Mouse (Mus musculus) CH12.LX (cell line): ENCODE data around the gene Cntn2. TPM values are rescaled to one million over a fixed set of nuclear protein-coding genes. Genes with fewer than 3 reads are reported as not detected.

Experiments
- DNase-seq: peaks from one replicate; pipeline ENCODE4 v3.0.0-alpha.2; 2013; ENCODE audit errors: extremely low read depth
- H3K27ac ChIP-seq: 2 replicates; pipeline ENCODE4 v1.5.1; 2012; ENCODE audit warnings: low read depth, mild to moderate bottlenecking, control low read depth, moderate library complexity; ENCODE audit not compliant: insufficient read depth
- H3K27me3 ChIP-seq: replicated peaks from 2 replicates; pipeline ENCODE3; 2012; ENCODE audit warnings: inconsistent platforms
- H3K36me3 ChIP-seq, 2 experiments: replicated peaks in 1 of 2; 2 replicates each; pipeline versions ENCODE3 to v1.6.1; 2012; ENCODE audit warnings: inconsistent platforms in 1 of 2, low read length in 1 of 2, mild to moderate bottlenecking in 1 of 2, mixed read lengths in 1 of 2, moderate library complexity in 1 of 2; ENCODE audit not compliant: control insufficient read depth in 1 of 2, insufficient read depth in 1 of 2
- H3K4me1 ChIP-seq, 2 experiments: 2 replicates each; pipeline ENCODE4 v1.6.1; 2012; ENCODE audit warnings: inconsistent platforms in 1 of 2, moderate library complexity in 1 of 2; ENCODE audit not compliant: insufficient read depth in 2 of 2, control insufficient read depth in 1 of 2
- H3K4me2 ChIP-seq: 2 replicates; pipeline ENCODE4 v1.6.1; 2012; ENCODE audit warnings: low read depth, mild to moderate bottlenecking, control low read depth; ENCODE audit not compliant: poor library complexity, insufficient read depth, severe bottlenecking
- H3K4me3 ChIP-seq, 3 experiments: fragments of 150-350 bp in 1 of 3; sonication (generic) in 1 of 3; replicated peaks in 1 of 3; 2 replicates each; pipeline versions ENCODE3 to v1.5.1; 2011 to 2012; ENCODE audit warnings: low read depth in 2 of 3, low read length in 2 of 3, mild to moderate bottlenecking in 2 of 3, moderate library complexity in 2 of 3, control low read depth in 1 of 3, improper control_type of control experiment in 1 of 3, inconsistent platforms in 1 of 3, mixed read lengths in 1 of 3; ENCODE audit not compliant: poor library complexity in 1 of 3
- H3K79me2 ChIP-seq: replicated peaks from 2 replicates; pipeline ENCODE4 v1.6.1; 2012; ENCODE audit warnings: mild to moderate bottlenecking, moderate library complexity; ENCODE audit not compliant: control insufficient read depth, poor library complexity, insufficient read depth, severe bottlenecking; ENCODE audit errors: extremely low read depth
- H3K9ac ChIP-seq: 2 replicates; pipeline ENCODE4 v1.6.1; 2012; ENCODE audit warnings: low read depth, mild to moderate bottlenecking, control low read depth, moderate library complexity; ENCODE audit not compliant: insufficient read depth
- H3K9me3 ChIP-seq: replicated peaks from 2 replicates; pipeline ENCODE3; 2012; ENCODE audit warnings: low read length, inconsistent platforms, mixed read lengths
- CHD1 ChIP-seq: IDR thresholded peaks from 2 replicates; pipeline ENCODE4 v1.6.1; 2012; ENCODE audit warnings: low read depth, low read length, improper control_type of control experiment, inconsistent platforms
- E2F4 ChIP-seq: IDR thresholded peaks from 2 replicates; pipeline ENCODE4 v1.6.1; 2011; ENCODE audit warnings: low read depth, low read length, improper control_type of control experiment; ENCODE audit not compliant: insufficient replicate concordance
- ELF1 ChIP-seq: IDR thresholded peaks from 2 replicates; pipeline ENCODE4 v1.6.1; 2014; ENCODE audit warnings: low read depth, mild to moderate bottlenecking, inconsistent platforms, low read length, improper control_type of control experiment
- EP300 ChIP-seq: IDR thresholded peaks from 2 replicates; pipeline ENCODE4 v1.6.1; 2011; ENCODE audit warnings: low read length, improper control_type of control experiment
- JUN ChIP-seq: IDR thresholded peaks from 2 replicates; pipeline ENCODE4 v1.6.1; 2011; ENCODE audit warnings: low read depth, mild to moderate bottlenecking, low read length, improper control_type of control experiment, moderate library complexity; ENCODE audit not compliant: insufficient read depth
- MAFK ChIP-seq: IDR thresholded peaks from 2 replicates; pipeline ENCODE4 v1.6.1; 2011; ENCODE audit warnings: low read length, improper control_type of control experiment; ENCODE audit not compliant: insufficient replicate concordance
- MAZ ChIP-seq: IDR thresholded peaks from 2 replicates; pipeline ENCODE4 v1.6.1; 2012; ENCODE audit warnings: low read depth, mild to moderate bottlenecking, inconsistent platforms, low read length, improper control_type of control experiment, moderate library complexity
- NELFE ChIP-seq: IDR thresholded peaks from 2 replicates; pipeline ENCODE4 v1.6.1; 2011; ENCODE audit warnings: low read depth, low read length, improper control_type of control experiment
- PAX5 ChIP-seq: IDR thresholded peaks from 2 replicates; pipeline ENCODE4 v1.6.1; 2012; ENCODE audit warnings: low read length, inconsistent platforms, mixed read lengths
- POLR2A ChIP-seq: IDR thresholded peaks from 2 replicates; pipeline ENCODE4 v1.6.1; 2011; ENCODE audit warnings: low read depth, mild to moderate bottlenecking, improper control_type of control experiment, low read length
- SMC3 ChIP-seq: IDR thresholded peaks from 2 replicates; pipeline ENCODE4 v1.6.1; 2011; ENCODE audit warnings: low read depth, low read length, improper control_type of control experiment
- TBP ChIP-seq: conservative IDR thresholded peaks from 2 replicates; pipeline ENCODE4 v1.6.1; 2011; ENCODE audit warnings: low read depth, low read length, improper control_type of control experiment
- UBTF ChIP-seq: IDR thresholded peaks from 2 replicates; pipeline ENCODE4 v1.6.1; 2012; ENCODE audit warnings: low read depth, mild to moderate bottlenecking, inconsistent platforms, low read length, improper control_type of control experiment, moderate library complexity
- USF2 ChIP-seq: conservative IDR thresholded peaks from 2 replicates; pipeline ENCODE4 v1.6.1; 2011; ENCODE audit warnings: low read depth, low read length, improper control_type of control experiment
- ZNF384 ChIP-seq: IDR thresholded peaks from 2 replicates; pipeline ENCODE4 v1.6.1; 2012; ENCODE audit warnings: low read depth, low read length, improper control_type of control experiment, inconsistent platforms
- dilution Hi-C: fragments of 300-500 bp; cut with MboI; formaldehyde crosslinking; loops from 2 replicates; pipeline ENCODE4 v1.14.3; 2020; ENCODE audit warnings: low sequenced_read_pairs; ENCODE audit not compliant: extremely low pct_unique_long_range_greater_than_20kb, extremely low pct_ligation_motif_present
- in situ Hi-C: fragments of 300-500 bp; cut with MboI; formaldehyde crosslinking; loops from 3 replicates; pipeline ENCODE4 v1.14.3; 2019; ENCODE audit warnings: low sequenced_read_pairs, low pct_ligation_motif_present, low pct_unique_long_range_greater_than_20kb, mixed read lengths
- polyA plus RNA-seq: library from polyadenylated mRNA; unstranded; fragments of >175 nt; gene quantifications from 2 replicates; pipeline ENCODE4 v1.2.1, GENCODE M21; 2012; ENCODE audit warnings: low read depth; ENCODE audit not compliant: insufficient read length
- total RNA-seq, 2 experiments: library from RNA; depleted of rRNA; stranded (reverse); fragments of 300-350 nt in 1 of 2; fragments of >200 nt in 1 of 2; gene quantifications; 2 replicates each; pipeline ENCODE4 v1.2.3; 2012 to 2014

Cntn2 gene
- total and polyA plus RNA-seq, 3 experiments, result 0.04 to 0.05 (median 0.04) TPM

DNA sequence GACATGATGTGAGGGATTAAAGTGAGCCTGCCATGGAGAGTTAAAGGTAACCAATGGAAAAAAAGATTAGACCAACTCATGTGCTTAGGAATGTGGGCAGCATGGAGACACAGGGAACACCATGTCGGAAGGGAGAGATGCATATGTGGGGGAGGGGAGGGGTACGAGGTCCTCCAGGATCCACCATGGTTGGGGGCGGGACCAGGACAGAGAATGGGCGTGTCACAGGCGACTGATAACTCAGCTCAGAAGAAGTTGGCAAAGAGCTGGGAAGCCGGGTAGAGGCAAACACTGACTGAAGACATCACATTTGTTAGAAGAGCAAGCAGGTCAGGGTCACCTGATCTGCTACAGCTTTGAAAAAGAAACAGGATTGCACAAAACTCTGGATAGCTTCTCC is 21.9 kb upstream of the Cntn2 start:
- dilution Hi-C loops, result no loop called here
- Histone ChIP-seq H3K4me2 (no peak overlapping the region), H3K79me2 (no peaks in the 10 kb centered on the region), H3K9ac (no peak overlapping the region), H3K36me3 (no peaks in the 10 kb centered on the region), H3K27me3 (peaks cover 56% of the 10 kb centered on the region), H3K4me1 (no peaks in the 10 kb centered on the region), H3K9me3 (no peaks in the 10 kb centered on the region), H3K4me3 (no peak overlapping the region), H3K27ac (no peak overlapping the region)
- no peak for DNase-seq
- in situ Hi-C loops, result no loop called here
- TF ChIP-seq USF2 (no peak), MAFK (no peak), EP300 (no peak), CHD1 (no peak), NELFE (no peak), SMC3 (no peak), ELF1 (no peak)

DNA sequence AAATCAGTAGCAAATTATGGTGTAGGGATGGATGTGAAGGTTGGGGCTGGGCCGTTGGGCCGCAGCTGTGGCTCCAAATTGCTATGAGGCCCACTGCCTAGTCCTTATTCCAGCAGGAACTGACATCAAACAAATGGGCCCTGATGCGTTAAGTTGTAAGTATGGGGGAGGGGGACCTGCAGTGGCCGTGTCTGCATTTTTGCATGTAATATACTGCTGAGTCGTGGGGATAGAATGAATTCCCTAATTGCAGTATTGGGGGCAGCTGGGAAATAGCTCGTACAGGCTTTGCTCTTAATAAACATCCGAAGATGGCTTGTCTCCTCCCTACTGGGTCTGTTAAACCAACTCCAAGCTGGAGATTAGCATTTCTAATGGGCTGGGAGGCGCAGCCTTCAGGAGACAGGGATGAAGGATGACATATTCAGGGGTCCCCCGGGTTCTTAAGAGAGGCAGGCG is 19.3 kb upstream of the Cntn2 start:
- H3K4me3 ChIP-seq, result no peak overlapping the region
- no peaks in the 10 kb centered on the region for H3K36me3 ChIP-seq
- H3K4me1 ChIP-seq, result peaks cover 8% of the 10 kb centered on the region in 2 experiments; a peak in 2 of 4 replicates
- dilution Hi-C loops (no loop called here), in situ Hi-C loops (no loop called here)
- H3K27me3 ChIP-seq, result peaks cover 47% of the 10 kb centered on the region
- no peak overlapping the region for H3K27ac ChIP-seq
- H3K9ac ChIP-seq, result no peak overlapping the region
- DNase-seq, result no peak
- no peaks in the 10 kb centered on the region for H3K79me2 ChIP-seq
- no peaks in the 10 kb centered on the region for H3K9me3 ChIP-seq
- TF ChIP-seq E2F4 (no peak), JUN (no peak), TBP (no peak), POLR2A (no peak), ZNF384 (no peak), UBTF (no peak), MAFK (no peak), PAX5 (no peak), MAZ (no peak)
- no peak overlapping the region for H3K4me2 ChIP-seq
